Mouse (Mus musculus) lung, adult 2 months (tissue): ENCODE measurements around the gene Usp37.

Experiments used
- CTCF ChIP-seq: fragments of 200-500 bp; IDR thresholded peaks from 2 replicates; pipeline ENCODE4 v1.5.1; 2011; ENCODE audit warnings: mild to moderate bottlenecking, low read length, control low read depth; ENCODE audit not compliant: insufficient read depth
- POLR2A ChIP-seq: fragments of 200-500 bp; IDR thresholded peaks from 2 replicates; pipeline ENCODE4 v1.6.1; 2011; ENCODE audit warnings: low read depth, mild to moderate bottlenecking, control low read depth, low read length, borderline replicate concordance; ENCODE audit errors: extremely low read depth

DNA sequence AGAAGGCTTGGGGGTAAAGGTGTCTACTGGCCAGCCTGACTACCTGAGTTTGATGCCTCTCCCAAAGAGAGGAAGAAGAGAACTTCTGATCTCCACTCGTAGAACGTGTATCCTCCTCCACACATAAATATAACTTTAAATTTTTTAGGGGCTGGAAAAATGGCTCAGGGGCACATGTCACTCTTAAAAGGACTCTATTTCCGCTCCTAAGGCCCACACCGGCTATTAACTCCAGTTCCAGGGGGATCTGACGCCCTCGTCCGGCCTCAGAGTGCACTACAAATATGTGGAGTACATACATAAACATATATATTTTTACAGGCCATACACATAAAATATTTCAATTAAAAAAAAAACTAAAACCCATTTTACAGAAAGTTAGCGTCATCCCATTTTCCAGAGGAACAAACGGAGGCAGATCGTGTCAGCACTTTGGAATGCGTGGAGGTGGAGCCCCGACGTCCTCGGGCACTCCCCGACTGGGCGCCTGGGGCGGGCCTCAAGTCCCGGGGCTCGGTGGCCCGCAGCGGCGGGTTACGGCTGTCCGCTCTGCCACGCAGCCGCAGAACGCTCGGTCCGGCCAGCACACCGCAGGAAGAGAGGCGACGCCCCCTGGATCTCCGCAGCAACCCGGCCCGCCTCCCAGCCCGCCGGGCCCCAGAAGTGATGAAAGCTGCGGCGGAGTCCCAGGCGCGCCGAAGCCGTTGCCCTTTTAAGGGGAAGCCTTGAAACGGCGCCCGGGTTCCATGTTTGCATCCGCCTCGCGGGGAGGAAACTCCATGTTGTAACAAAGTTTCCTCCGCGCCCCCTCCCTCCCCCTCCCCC is 152.9 kb downstream of the Usp37 start, which contains the start of gene Ctdsp1:
- no peak for TF ChIP-seq CTCF
- TF ChIP-seq POLR2A: peak; percentile 54; the same call in 1 of the 2 replicates
